Mouse (Mus musculus) liver, embryonic 16.5 days (tissue): Measurements from ENCODE around the gene Zfp42. TPM values are rescaled to one million over a fixed set of nuclear protein-coding genes. Genes with fewer than 3 reads are reported as not detected.

Experiments
- ATAC-seq: fragments of 200-750 bp; cut with Nextera tagmentation; 2 replicates; pipeline ENCODE4 v1.8.0; 2017; ENCODE audit warnings: low read depth, mild to moderate bottlenecking, moderate number of reproducible peaks, moderate library complexity
- H3K27ac ChIP-seq: fragments of 300-500 bp; sonication (generic); 2 replicates; pipeline ENCODE4 v1.5.1; 2014; ENCODE audit warnings: mild to moderate bottlenecking, low read length
- H3K27me3 ChIP-seq: fragments of 300-500 bp; sonication (generic); 2 replicates; pipeline ENCODE4 v1.6.1; 2014; ENCODE audit warnings: low read depth, low read length, mixed read lengths; ENCODE audit not compliant: control insufficient read depth, insufficient read depth
- H3K36me3 ChIP-seq: fragments of 300-500 bp; sonication (generic); 2 replicates; pipeline ENCODE4 v1.6.1; 2014; ENCODE audit warnings: mild to moderate bottlenecking; ENCODE audit not compliant: control insufficient read depth, insufficient read depth
- H3K4me1 ChIP-seq: fragments of 300-500 bp; sonication (generic); 2 replicates; pipeline ENCODE4 v1.6.1; 2014; ENCODE audit warnings: low read depth, low read length, mixed read lengths; ENCODE audit not compliant: control insufficient read depth
- H3K4me2 ChIP-seq: fragments of 300-500 bp; sonication (generic); 2 replicates; pipeline ENCODE4 v1.6.1; 2014; ENCODE audit warnings: low read depth, low read length, mixed read lengths
- H3K4me3 ChIP-seq: fragments of 300-500 bp; sonication (generic); 2 replicates; pipeline ENCODE4 v1.5.1; 2014; ENCODE audit warnings: low read depth, mild to moderate bottlenecking, low read length
- H3K9ac ChIP-seq: fragments of 300-500 bp; sonication (generic); 2 replicates; pipeline ENCODE4 v1.6.1; 2014; ENCODE audit warnings: low read depth, low read length
- H3K9me3 ChIP-seq: fragments of 300-500 bp; sonication (generic); replicated peaks from 2 replicates; pipeline ENCODE4 v1.6.1; 2016; ENCODE audit warnings: low read length; ENCODE audit not compliant: control insufficient read depth
- WGBS: fragments of 180-500 bp; shearing (Covaris S2); extraction: QIAGEN DNeasy Blood & Tissue Kit; methylation state at CpG from one replicate; pipeline ENCODE4 v1.1.7; 2014; ENCODE audit not compliant: insufficient replicate concordance; 5-methylcytosine and 5-hydroxymethylcytosine counted together
- polyA plus RNA-seq: library from polyadenylated mRNA; unstranded; fragments of >200 nt; fragmentation: Nextera tagmentation; extraction: Ambion mirVana; gene quantifications from 2 replicates; pipeline ENCODE4 v1.2.1, GENCODE M21; 2015

Zfp42 gene
- polyA plus RNA-seq, 1 experiment from 2014 or later, result not detected

GRCm38 (mm10) chr8:43283231-43283630 is 23.5 kb downstream of the Zfp42 start:
- H3K9me3 ChIP-seq, result no peaks in the 10 kb centered on the region
- H3K36me3 ChIP-seq, result no peaks in the 10 kb centered on the region
- no peak overlapping the region for H3K9ac ChIP-seq
- WGBS, result 72% methylated on average over 7 of the region's 7 CpGs
- ATAC-seq, result no peak
- H3K4me3 ChIP-seq, result no peak overlapping the region
- H3K27me3 ChIP-seq, result no peaks in the 10 kb centered on the region
- no peak overlapping the region for H3K27ac ChIP-seq
- H3K4me1 ChIP-seq, result no peaks in the 10 kb centered on the region
- H3K4me2 ChIP-seq, result no peak overlapping the region

GRCm38 (mm10) chr8:43278397-43278796 is 28.4 kb downstream of the Zfp42 start:
- H3K4me3 ChIP-seq, result no peak overlapping the region
- no peaks in the 10 kb centered on the region for H3K9me3 ChIP-seq
- no peaks in the 10 kb centered on the region for H3K27me3 ChIP-seq
- WGBS, result 45% methylated on average over 4 of the region's 4 CpGs
- H3K4me2 ChIP-seq, result no peak overlapping the region
- H3K4me1 ChIP-seq, result no peaks in the 10 kb centered on the region
- H3K9ac ChIP-seq, result no peak overlapping the region
- no peak for ATAC-seq
- H3K27ac ChIP-seq, result no peak overlapping the region
- H3K36me3 ChIP-seq, result no peaks in the 10 kb centered on the region

GRCm38 (mm10) chr8:43260961-43261360 is 45.8 kb downstream of the Zfp42 start:
- Histone ChIP-seq H3K4me3 (no peak overlapping the region), H3K9me3 (no peaks in the 10 kb centered on the region), H3K9ac (no peak overlapping the region), H3K4me1 (no peaks in the 10 kb centered on the region), H3K36me3 (no peaks in the 10 kb centered on the region), H3K4me2 (no peak overlapping the region), H3K27ac (no peak overlapping the region), H3K27me3 (no peaks in the 10 kb centered on the region)
- WGBS, result 69% methylated on average over 6 of the region's 6 CpGs
- no peak for ATAC-seq

GRCm38 (mm10) chr8:43257886-43258285 is 48.9 kb downstream of the Zfp42 start:
- no peak for ATAC-seq
- Histone ChIP-seq H3K9ac (no peak overlapping the region), H3K36me3 (no peaks in the 10 kb centered on the region), H3K27ac (no peak overlapping the region), H3K4me1 (no peaks in the 10 kb centered on the region), H3K27me3 (no peaks in the 10 kb centered on the region), H3K4me2 (no peak overlapping the region), H3K4me3 (no peak overlapping the region), H3K9me3 (no peaks in the 10 kb centered on the region)
- 57% methylated on average over 1 of the region's 1 CpGs for WGBS

- Histone ChIP-seq H3K27ac (no peak overlapping the region), H3K9ac (no peak overlapping the region), H3K36me3 (no peaks in the 10 kb centered on the region), H3K27me3 (no peaks in the 10 kb centered on the region), H3K9me3 (no peaks in the 10 kb centered on the region), H3K4me2 (no peak overlapping the region), H3K4me1 (no peaks in the 10 kb centered on the region), H3K4me3 (no peak overlapping the region)
- no peak for ATAC-seq
- WGBS, result 72% methylated on average over 6 of the region's 6 CpGs
Observed at GRCm38 (mm10) chr8:43255695-43256094, 51.1 kb downstream of the Zfp42 start.

GRCm38 (mm10) chr8:43251653-43252052 is 55.1 kb downstream of the Zfp42 start:
- ATAC-seq, result no peak

GRCm38 (mm10) chr8:43248707-43249106 is 58.1 kb downstream of the Zfp42 start:
- H3K36me3 ChIP-seq, result no peaks in the 10 kb centered on the region
- H3K9me3 ChIP-seq, result no peaks in the 10 kb centered on the region
- WGBS, result 65% methylated on average over 8 of the region's 8 CpGs
- H3K9ac ChIP-seq, result no peak overlapping the region
- no peak overlapping the region for H3K4me3 ChIP-seq
- H3K27ac ChIP-seq, result no peak overlapping the region
- H3K27me3 ChIP-seq, result no peaks in the 10 kb centered on the region
- H3K4me2 ChIP-seq, result no peak overlapping the region
- no peak for ATAC-seq
- H3K4me1 ChIP-seq, result no peaks in the 10 kb centered on the region

More at GRCm38 (mm10) chr8:43251653-43252052, 55.1 kb downstream of the Zfp42 start:
- Histone ChIP-seq H3K4me3 (no peak overlapping the region), H3K36me3 (no peaks in the 10 kb centered on the region), H3K27me3 (no peaks in the 10 kb centered on the region), H3K4me1 (no peaks in the 10 kb centered on the region), H3K4me2 (no peak overlapping the region), H3K27ac (no peak overlapping the region), H3K9me3 (no peaks in the 10 kb centered on the region), H3K9ac (no peak overlapping the region)
- 51% methylated on average over 6 of the region's 6 CpGs for WGBS

Other genes starting within 250 kb of the Zfp42 start
- not detected in 2 replicates for gene Triml1, start 165.5 kb downstream of the Zfp42 start, polyA plus RNA-seq
- not detected in 2 replicates for gene Triml2, start 126.4 kb downstream of the Zfp42 start, polyA plus RNA-seq
- gene Adam26b, start 221.1 kb upstream of the Zfp42 start, polyA plus RNA-seq, result not detected in 2 replicates